Mouse (Mus musculus) Patski (cell line): ENCODE results near the gene Ctc1. TPM values are rescaled to one million over a fixed set of nuclear protein-coding genes. Genes with fewer than 3 reads are reported as not detected.
"Not testable (repeated sequence)": the region's sequence is repeated elsewhere in the genome, so short reads cannot be mapped to it uniquely, and the experiment has no call there.

Experiments
- ATAC-seq: fragments of 100-300 bp; one replicate; pipeline ENCODE4 v1.8.0; 2021
- CTCF ChIA-PET: fragments of 350-600 bp; sonication (Branson Sonifier 250); formaldehyde crosslinking; loops from one replicate; lab custom pipeline; 2022; ENCODE audit warnings: inconsistent platforms; lab: Charles Lee
- POLR2A ChIA-PET: fragments of 350-600 bp; sonication (Branson Sonifier 250); formaldehyde crosslinking; loops from one replicate; lab custom pipeline; 2022; ENCODE audit warnings: antibody characterized with exemption, inconsistent platforms; lab: Charles Lee
- DNase-seq: peaks from one replicate; pipeline ENCODE4 v3.0.0-alpha.2; 2011; ENCODE audit warnings: low read depth, low spot score
- H3K27me3 ChIP-seq: fragments of 371-371 bp; one replicate; pipeline ENCODE4 v1.5.1; 2021
- CTCF ChIP-seq: fragments of 100-300 bp; IDR thresholded peaks from one replicate; pipeline ENCODE4 v1.5.1; 2021
- in situ Hi-C: fragments of 300-500 bp; cut with MboI; formaldehyde crosslinking; loops from 3 replicates; pipeline ENCODE4 v1.11.1; 2018; ENCODE audit warnings: low pct_unique_long_range_greater_than_20kb, mixed read lengths
- polyA plus RNA-seq: library from polyadenylated mRNA; unstranded; gene quantifications from one replicate; pipeline ENCODE4 v1.2.3, GENCODE M21; 2021

The Ctc1 gene
- polyA plus RNA-seq, result 44.1 TPM

DNA sequence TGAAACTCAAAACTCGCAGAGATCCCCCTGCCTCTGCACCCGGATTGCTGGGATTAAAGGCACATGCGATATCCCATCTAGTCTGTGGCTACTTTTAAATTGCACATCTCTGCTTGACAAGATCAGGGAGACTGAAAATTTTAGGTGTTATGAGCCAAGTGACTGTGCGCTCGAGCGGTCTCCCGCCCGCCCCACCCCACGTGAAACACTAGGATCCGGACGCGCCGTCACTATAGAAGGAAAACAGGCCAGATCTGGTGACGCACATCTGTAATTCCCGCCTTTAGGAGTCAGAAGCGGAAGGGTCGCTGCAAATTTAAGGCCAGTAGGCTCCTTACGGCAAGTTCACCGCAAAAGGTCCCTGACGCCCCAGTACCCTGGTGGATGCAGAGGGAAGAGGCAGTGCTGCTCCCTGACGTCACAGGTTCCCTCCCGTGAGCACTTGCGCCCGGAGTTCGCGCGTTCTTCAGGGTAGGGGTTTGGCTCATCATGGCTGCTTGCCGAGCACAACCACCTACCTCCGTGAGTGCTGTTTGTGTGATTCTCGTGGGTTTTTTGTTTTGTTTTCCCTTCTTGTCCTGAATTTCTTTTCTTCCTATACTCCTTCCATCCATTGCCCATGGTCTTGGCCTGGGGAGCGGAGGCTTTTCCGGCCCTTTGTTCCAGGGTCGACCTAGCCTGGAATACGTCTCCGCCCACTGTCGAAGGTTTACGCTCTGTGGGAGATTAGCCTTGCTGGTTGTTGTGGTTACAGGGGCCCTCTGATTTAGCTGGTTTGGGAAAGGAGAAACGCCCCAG lies at the start of gene Ctc1:
Gene Ctc1 (plus strand): TSS at position 268 of the 798 bp plus-strand sequence.
- H3K27me3 ChIP-seq, result no peaks in the 10 kb centered on the region
- CTCF ChIA-PET, result interaction anchor here (1.6 to 1.8 kb wide), 2 partner anchors 18 to 20 kb away, joined by 4 to 6 read pairs; no protein-coding TSS in a partner anchor
- ATAC-seq (peak; percentile 92), DNase-seq (peak; percentile 49)
- POLR2A ChIA-PET, result interaction anchor here (0.6 to 0.9 kb wide), 3 partner anchors 14 to 24 kb away, joined by 3 to 4 read pairs (median 4); no protein-coding TSS in a partner anchor
- peak; percentile 43 for TF ChIP-seq CTCF
- in situ Hi-C loops, result no loop called here

DNA sequence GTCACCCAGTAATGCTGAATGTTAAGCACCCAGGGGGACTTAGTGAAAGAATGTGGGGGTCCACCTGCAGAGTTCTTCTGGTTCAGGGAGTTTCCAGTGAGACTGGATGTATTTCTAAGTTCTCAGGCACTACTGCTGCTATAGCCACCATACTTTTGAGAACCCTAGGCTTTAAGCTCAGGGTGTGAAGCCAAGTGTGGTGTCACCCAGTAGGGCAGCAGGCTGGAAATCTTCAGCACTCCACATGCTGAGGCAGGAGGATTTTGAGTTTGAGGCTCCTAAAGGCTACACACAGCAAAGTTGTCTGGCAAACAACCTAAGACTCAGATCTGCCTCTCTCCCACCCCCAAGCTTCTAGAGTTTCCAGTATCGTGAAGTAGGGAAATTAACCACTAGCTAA lies 49.2 kb upstream of the Ctc1 start:
- no peak for ATAC-seq
- no peak for TF ChIP-seq CTCF
- no peaks in the 10 kb centered on the region for H3K27me3 ChIP-seq
- in situ Hi-C loops, result no loop called here
- ChIA-PET POLR2A (no interaction called here), CTCF (interaction anchor here (1.0 to 2.2 kb wide), 5 partner anchors 9 to 27 kb away, joined by 3 to 9 read pairs (median 3); partner anchors contain the start of gene Rangrf)
- DNase-seq, result no peak

DNA sequence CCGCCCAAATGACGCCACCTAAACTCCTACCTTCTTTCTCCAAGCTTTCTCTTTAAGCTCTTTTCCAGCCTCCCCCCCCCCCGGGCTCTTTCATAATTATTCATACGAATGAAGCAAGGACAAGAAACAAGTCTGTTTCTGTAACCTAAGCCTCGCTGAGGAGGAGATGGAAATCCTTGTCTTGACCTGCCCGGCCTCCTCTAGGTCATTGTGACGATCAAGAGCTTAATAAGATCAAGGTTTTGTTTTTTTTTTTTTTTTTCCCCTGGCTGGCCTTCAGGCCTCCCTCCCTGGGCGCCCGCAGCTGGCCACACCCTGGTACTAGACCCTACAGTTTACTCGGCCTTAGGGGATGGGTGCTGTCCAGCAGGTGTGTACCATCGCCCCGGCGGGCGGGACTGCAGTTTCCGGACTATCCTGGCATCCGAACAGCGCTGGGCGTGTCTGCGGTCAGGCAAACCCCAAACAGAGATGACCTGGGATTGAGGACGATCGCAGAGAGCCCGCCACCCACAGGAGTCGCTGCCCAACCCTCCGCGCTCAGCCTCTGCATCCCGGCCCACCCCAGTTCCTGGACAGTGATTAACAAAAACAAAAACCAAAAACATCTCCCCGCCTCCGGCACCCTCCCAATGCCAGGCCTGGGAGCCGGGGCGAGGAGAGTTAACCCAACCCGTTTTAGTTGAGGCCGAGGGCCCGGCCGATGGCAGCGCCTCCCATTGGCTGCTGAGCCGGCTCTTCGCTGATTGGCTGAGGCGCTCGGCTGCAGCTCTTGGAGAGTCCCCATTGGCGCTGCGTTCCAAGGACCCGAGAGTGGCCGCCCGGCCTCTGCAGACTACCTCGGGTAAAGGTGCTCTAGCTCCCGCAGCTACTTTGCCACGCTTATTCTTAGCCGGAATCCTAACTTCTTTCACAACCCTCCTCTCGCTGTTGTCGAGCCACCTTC lies 48.1 kb upstream of the Ctc1 start, which contains the start of gene Slc25a35:
Gene Slc25a35 (plus strand): TSS at position 795 of the 946 bp plus-strand sequence.
- in situ Hi-C loops, result no loop called here
- CTCF ChIA-PET, result interaction anchor here (1.1 to 2.2 kb wide), 5 partner anchors 8 to 28 kb away, joined by 3 to 9 read pairs (median 3); partner anchors contain the start of gene Rangrf
- ATAC-seq (peak; percentile 93), DNase-seq (no peak)
- TF ChIP-seq CTCF, result no peak
- no peaks in the 10 kb centered on the region for H3K27me3 ChIP-seq
- POLR2A ChIA-PET, result interaction anchor here (0.5 to 0.7 kb wide), 2 partner anchors 26 to 1264 kb away, joined by 3 read pairs; no protein-coding TSS in a partner anchor

DNA sequence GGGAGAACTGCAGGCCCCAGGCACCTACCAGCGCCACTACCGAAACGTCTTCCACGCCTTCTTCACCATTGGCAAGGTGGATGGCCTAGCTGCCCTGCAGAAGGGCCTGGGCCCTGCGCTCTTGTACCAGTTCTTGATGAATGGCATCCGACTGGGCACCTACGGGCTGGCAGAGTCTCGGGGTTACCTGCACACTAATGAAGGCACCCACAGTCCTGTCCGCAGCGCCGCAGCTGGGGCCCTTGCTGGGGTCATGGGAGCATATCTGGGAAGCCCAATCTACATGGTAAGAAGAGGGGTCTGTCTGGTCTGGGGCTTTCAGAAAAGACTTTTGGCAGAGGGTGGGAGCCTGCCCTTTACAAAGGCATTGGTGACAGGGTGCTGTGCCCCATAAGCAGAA lies 47.0 kb upstream of the Ctc1 start:
- no peak for TF ChIP-seq CTCF
- ATAC-seq (no peak), DNase-seq (no peak)
- H3K27me3 ChIP-seq, result no peaks in the 10 kb centered on the region
- ChIA-PET CTCF (no interaction called here), POLR2A (no interaction called here)
- in situ Hi-C loops, result no loop called here

DNA sequence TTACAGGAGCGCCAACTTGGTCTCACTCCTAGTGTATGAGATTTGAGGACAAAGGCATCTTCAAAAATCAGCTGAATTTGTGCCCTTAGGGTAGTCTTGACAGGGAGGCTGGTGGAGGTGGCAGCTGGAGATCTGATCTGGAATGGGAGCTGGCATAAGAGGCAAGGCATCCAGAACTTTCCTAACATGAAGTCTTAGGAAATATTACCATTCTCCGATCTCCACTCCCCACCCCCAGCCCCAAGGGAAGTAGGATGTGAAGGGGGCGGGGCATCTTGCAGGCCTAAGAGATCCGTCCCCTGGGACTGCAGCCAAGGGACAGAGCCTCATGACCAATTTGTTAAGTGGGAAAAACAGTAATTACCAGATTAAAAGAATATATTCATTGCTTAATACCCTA lies 45.5 kb upstream of the Ctc1 start:
- in situ Hi-C loops, result loop anchor here (5.0 kb wide), 1 partner anchor 68 kb away; the partner anchor contains the start of gene Rpl26
- ATAC-seq (no peak), DNase-seq (no peak)
- ChIA-PET CTCF (no interaction called here), POLR2A (no interaction called here)
- H3K27me3 ChIP-seq, result no peaks in the 10 kb centered on the region
- no peak for TF ChIP-seq CTCF

DNA sequence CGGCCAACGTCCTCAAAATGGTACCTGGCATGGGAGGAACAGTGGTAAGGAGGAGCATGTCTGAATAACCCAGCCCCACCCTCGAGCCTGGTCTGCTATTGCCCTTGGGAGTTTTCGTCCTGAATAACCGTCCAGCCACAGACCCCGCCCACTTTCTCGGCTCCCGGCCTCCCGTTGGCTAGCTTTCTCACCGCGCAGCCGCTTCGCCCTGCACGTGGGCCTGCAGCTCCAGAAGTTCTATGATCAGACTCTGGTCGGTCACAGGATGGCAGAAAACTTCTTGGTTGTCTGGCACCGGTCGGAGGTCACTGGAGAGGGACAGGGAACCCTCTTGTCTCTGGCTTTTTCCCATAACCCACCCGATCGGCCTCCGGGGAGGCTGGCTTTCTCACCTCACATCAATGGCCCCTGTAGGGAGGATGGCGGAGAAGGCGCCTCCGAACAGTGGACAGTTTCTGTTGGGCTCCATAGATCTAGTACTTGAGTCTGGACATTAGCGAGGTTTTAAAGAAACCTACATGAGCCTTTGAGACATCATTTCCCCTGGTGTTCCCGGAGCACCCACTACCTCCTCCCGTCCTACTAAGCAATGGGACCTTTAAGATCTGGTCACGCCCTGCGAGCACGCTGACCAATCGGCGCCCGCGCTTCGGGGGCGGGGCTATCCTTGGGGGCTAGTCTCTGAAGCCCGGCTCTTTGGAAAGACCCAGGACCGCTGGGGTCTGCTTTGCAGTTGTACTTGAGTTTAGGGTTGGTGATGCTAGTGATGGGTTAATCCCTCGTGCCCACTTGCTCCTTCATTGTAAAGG lies 42.3 kb upstream of the Ctc1 start:
- CTCF ChIA-PET, result not testable (repeated sequence)
- ATAC-seq, result peak; percentile 68
- in situ Hi-C loops, result loop anchor here (5.0 kb wide), 1 partner anchor 71 kb away; the partner anchor contains the start of gene Rpl26

DNA sequence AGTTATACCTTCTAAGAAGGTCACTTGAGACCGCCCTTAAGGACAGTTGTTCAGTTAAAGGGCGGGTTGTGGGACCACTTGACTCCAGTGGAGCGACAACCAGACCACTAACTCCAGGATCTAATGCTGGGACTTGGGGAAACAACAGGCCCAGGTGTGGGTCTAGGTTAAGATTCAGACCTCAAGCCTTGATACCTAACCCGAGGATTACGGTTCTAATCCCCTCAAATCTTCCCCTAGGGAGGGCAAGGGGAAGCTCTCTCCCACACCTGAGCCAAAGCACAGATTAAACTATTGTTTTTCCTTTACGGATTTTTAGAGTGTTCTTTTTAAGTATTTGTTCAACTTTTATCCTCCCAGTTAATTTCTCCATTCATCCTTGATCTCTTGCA lies 41.7 kb upstream of the Ctc1 start:
- no peak for DNase-seq
- no peak for TF ChIP-seq CTCF
- H3K27me3 ChIP-seq, result no peaks in the 10 kb centered on the region
- ChIA-PET POLR2A (no interaction called here), CTCF (no interaction called here)
- in situ Hi-C loops, result loop anchor here (5.0 kb wide), 1 partner anchor 72 kb away; the partner anchor contains the start of gene Rpl26
- no peak for ATAC-seq

More for the DNA sequence above, 42.3 kb upstream of the Ctc1 start:
- DNase-seq, H3K27me3 ChIP-seq, POLR2A ChIA-PET: not testable (repeated sequence)

DNA sequence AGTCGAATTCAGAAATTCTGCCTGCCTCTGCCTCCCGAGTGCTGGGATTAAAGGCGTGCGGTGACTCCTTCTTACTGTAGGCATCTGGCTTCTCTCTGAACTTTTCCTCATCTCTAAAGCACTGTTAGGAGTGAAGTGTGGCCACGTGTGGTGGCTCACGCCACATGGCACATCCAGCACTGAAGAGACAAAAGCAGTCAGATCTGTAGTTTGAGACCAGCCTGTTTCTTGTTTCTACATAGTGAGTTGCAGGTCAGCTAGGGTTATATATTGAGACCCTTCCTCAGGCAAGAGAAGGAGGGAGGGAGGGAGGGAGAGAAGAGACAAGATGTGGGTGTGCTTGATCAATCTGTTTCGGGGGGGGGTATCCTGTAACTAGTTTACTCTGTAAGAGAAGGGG lies 40.6 kb upstream of the Ctc1 start, which contains the start of gene Rangrf:
Gene Rangrf (minus strand): TSS at position 101 of the 400 bp plus-strand sequence.
- ChIA-PET POLR2A (no interaction called here), CTCF (interaction anchor here (1.4 to 2.1 kb wide), 3 partner anchors 8 to 71 kb away, joined by 3 to 9 read pairs (median 9); partner anchors contain the start of gene Slc25a35)
- in situ Hi-C loops, result no loop called here
- no peak for TF ChIP-seq CTCF
- DNase-seq (no peak), ATAC-seq (no peak)
- H3K27me3 ChIP-seq, result no peaks in the 10 kb centered on the region

DNA sequence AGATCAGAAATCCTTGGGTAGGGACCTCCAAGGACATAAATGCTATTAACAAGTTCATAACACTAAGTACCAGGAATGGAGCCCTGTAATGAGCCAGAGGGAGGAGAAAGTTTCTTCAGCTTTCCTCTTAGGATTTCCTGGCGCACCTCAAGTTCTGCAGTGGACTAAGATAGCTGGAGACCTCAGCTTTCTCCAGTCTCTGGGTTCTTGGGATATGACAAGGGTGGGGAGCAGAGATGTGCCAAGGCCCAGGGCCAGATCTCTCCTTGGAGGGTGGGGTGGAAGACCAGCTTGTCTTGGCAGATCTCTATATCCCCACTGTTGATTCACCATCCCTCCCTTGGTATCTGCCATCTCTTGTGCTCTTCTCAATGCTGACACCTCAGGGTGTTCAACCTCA lies 40.1 kb upstream of the Ctc1 start:
- ChIA-PET POLR2A (no interaction called here), CTCF (interaction anchor here (1.2 to 2.1 kb wide), 4 partner anchors 8 to 73 kb away, joined by 3 to 9 read pairs (median 6); partner anchors contain the start of gene Slc25a35)
- H3K27me3 ChIP-seq, result no peaks in the 10 kb centered on the region
- no peak for TF ChIP-seq CTCF
- no peak for ATAC-seq
- no peak for DNase-seq
- in situ Hi-C loops, result no loop called here
